Mouse (Mus musculus) naive thymus-derived CD4-positive, alpha-beta T cell, adult 2 months (primary cell): Measurements from ENCODE around the gene Igflr1.

ENCODE experiments used
- DNase-seq: peaks from one replicate; pipeline ENCODE4 v3.0.0-alpha.2; 2011; ENCODE audit warnings: low read depth

Gene Igflr1

GRCm38 (mm10) chr7:30564970-30565571, at the start of gene Igflr1:
Igflr1 (plus strand) TSS chr7:30565427.
- DNase-seq = peak; percentile 55

- DNase-seq = no peak
Observed at GRCm38 (mm10) chr7:30518325-30518724, 46.9 kb upstream of the Igflr1 start.

GRCm38 (mm10) chr7:30520396-30520795, 44.8 kb upstream of the Igflr1 start:
- no peak for DNase-seq

GRCm38 (mm10) chr7:30520856-30521255, 44.4 kb upstream of the Igflr1 start:
- no peak for DNase-seq

- no peak for DNase-seq
Observed at GRCm38 (mm10) chr7:30522871-30523270, 42.4 kb upstream of the Igflr1 start.

- no peak for DNase-seq
Observed at GRCm38 (mm10) chr7:30524487-30524886, 40.7 kb upstream of the Igflr1 start.

GRCm38 (mm10) chr7:30525954-30526353, 39.3 kb upstream of the Igflr1 start:
- no peak for DNase-seq

GRCm38 (mm10) chr7:30526399-30526798, 38.8 kb upstream of the Igflr1 start:
- no peak for DNase-seq

- no peak for DNase-seq
Observed at GRCm38 (mm10) chr7:30526981-30527380, 38.2 kb upstream of the Igflr1 start.

- DNase-seq = no peak
Observed at GRCm38 (mm10) chr7:30531291-30531815, 33.9 kb upstream of the Igflr1 start.

- DNase-seq = no peak
Observed at GRCm38 (mm10) chr7:30532931-30533330, 32.3 kb upstream of the Igflr1 start.

- no peak for DNase-seq
Observed at GRCm38 (mm10) chr7:30533941-30534632, 31.1 kb upstream of the Igflr1 start.

- peak; percentile 97 for DNase-seq
Observed at GRCm38 (mm10) chr7:30534633-30535577, 30.3 kb upstream of the Igflr1 start, which contains the start of gene Arhgap33. Arhgap33 (minus strand) TSS chr7:30535060.

GRCm38 (mm10) chr7:30540572-30540971, 24.7 kb upstream of the Igflr1 start:
- no peak for DNase-seq

GRCm38 (mm10) chr7:30544327-30544726, 20.9 kb upstream of the Igflr1 start:
- no peak for DNase-seq

- no peak for DNase-seq
Observed at GRCm38 (mm10) chr7:30549880-30550279, 15.3 kb upstream of the Igflr1 start.

- DNase-seq = no peak
Observed at GRCm38 (mm10) chr7:30550603-30551002, 14.6 kb upstream of the Igflr1 start.

- DNase-seq = no peak
Observed at GRCm38 (mm10) chr7:30551445-30552101, 13.7 kb upstream of the Igflr1 start.

- DNase-seq = peak; percentile 98
Observed at GRCm38 (mm10) chr7:30552102-30553020, 12.9 kb upstream of the Igflr1 start, which contains the start of the genes Hspb6 and Proser3. Hspb6 (plus strand) TSS chr7:30552178. Proser3 (minus strand) TSS chr7:30552299.

GRCm38 (mm10) chr7:30553021-30553589, 12.1 kb upstream of the Igflr1 start:
- no peak for DNase-seq
